Mouse (Mus musculus): ENCODE data around the gene Dnajb3.

- TF ChIP-seq CTCF (IDR thresholded peaks at IDR 0.05; ENCODE audit: borderline replicate concordance, control insufficient read depth, extremely low read depth, insufficient read depth, low read length, poor library complexity) (no peak), POLR2A (IDR thresholded peaks at IDR 0.05; ENCODE audit: control insufficient read depth, extremely low read depth, insufficient read depth, low read length, poor library complexity) (no peak)
Observed at GRCm38 (mm10) chr1:88248658-88249057, 43.1 kb upstream of the Dnajb3 start.

Data from thymus, adult 2 months (tissue).